Mouse (Mus musculus): Measurements from ENCODE around the gene Gpd2.

Gene Gpd2

DNA sequence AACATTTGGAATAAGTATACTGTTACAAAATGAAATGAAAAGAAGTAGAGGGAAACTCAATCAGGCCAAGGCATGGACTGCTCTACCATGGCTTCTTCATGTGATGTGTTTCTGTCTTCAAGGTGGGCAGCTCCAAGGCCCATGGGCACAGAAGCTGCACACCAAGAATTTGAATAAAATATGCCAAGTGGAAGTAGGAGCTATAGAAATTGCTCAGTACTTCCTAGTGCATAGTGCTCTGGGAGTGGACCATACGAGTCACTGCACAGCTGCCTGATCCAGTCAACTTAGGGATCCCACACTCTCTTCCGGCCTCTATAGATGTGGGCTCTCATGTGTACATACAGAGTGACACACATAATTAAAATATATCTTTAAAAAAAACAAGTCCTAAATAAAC is 147.2 kb downstream of the Gpd2 start:
- no peak for DNase-seq (ENCODE audit: low spot score in 2 of 2)

DNA sequence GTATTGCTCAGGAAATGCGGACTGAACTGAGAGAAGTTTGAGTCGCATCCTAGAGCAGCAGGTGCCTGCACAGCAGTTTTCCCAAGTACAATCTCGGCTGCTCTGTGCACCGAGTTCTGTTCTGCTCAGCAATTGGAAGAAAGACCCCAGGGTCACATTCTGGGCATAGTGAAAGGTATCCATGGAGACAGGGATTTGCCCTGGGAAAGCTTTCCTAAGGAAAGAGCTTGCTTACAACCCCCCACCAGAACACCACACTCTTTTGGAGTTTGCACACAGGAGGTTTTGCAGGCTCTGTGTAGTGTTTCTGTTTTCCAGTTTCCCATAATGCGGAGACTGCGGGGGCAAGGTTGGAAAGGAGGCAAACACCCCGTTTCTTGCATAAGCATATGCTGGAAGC is 150.4 kb downstream of the Gpd2 start:
- no peak for DNase-seq (ENCODE audit: low spot score in 2 of 2)

GRCm38 (mm10) chr2:57395071-57395470 is 157.6 kb downstream of the Gpd2 start:
- no peak for DNase-seq (ENCODE audit: low spot score in 2 of 2)

- no peak for DNase-seq (ENCODE audit: low spot score in 2 of 2)
Observed at GRCm38 (mm10) chr2:57396061-57396460, 158.6 kb downstream of the Gpd2 start.

DNA sequence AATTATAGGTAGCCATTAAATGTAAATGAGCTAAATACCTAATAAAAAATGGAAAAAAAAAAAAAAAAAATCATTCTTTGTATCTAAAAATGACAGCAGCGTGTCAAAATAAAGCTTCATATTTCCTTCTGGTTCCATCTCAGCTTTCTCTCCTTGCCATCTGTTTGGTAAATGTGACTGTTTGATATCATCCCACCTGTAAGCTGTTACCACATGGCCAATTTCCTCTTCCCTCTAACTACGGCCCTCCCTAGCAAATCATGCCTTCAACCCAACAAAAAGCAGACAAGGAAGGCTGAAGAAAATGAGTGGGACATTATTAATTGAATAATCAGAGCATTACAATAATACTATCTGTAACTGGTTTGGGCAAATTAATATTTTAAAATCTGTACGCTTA is 160.3 kb downstream of the Gpd2 start:
- no peak for DNase-seq (ENCODE audit: low spot score in 2 of 2)

DNA sequence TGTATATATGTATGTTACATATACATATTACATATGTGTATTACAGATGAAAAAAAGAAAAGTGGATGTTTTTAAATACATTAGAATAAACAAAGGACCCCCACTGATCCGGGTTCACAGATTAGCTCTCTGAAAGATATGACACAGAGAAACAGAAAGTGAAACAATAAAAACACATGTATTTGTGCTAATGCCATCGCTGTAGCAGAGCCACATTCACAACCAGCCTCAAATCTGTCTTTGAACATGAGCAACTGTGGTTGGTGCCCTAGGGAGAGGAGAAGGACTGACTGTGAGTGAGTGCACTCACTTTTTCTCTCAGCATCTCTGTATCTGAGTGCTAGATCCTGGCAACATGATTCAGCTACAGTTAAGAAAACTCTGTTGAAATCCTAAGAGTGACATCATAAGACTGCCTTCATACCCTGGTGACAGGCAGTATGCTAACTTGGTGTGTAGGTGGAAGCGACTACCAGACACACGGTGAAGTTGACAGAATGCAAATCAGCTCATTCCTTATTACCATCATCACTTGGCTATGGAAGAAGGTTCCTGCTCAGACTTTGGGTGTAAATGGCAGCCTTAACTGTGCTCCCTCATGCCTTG is 170.1 kb downstream of the Gpd2 start:
- DNase-seq (ENCODE audit: low spot score in 2 of 2): no peak

DNA sequence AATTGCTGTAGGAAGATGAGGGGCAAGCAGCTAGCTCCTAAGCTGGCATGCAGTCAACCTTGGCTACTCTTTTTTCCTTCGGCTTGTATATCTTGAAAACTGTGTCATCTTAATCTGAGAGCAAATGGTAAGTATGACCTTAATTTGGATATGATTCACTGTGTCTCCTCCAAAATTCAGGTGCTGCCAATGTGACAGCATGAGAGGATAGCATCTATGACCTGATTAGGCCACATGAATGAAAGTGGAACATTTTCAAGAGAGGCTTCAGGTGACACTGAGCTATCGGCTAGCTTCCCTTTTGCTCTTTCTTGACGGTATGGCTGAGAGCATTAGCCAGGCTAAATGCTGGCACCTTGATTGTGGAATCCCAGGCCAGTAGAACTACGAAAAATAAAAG is 171.0 kb downstream of the Gpd2 start:
- DNase-seq (ENCODE audit: low spot score in 2 of 2): no peak

- DNase-seq (ENCODE audit: low spot score in 2 of 2): no peak
Observed at GRCm38 (mm10) chr2:57411551-57411950, 174.1 kb downstream of the Gpd2 start.

DNA sequence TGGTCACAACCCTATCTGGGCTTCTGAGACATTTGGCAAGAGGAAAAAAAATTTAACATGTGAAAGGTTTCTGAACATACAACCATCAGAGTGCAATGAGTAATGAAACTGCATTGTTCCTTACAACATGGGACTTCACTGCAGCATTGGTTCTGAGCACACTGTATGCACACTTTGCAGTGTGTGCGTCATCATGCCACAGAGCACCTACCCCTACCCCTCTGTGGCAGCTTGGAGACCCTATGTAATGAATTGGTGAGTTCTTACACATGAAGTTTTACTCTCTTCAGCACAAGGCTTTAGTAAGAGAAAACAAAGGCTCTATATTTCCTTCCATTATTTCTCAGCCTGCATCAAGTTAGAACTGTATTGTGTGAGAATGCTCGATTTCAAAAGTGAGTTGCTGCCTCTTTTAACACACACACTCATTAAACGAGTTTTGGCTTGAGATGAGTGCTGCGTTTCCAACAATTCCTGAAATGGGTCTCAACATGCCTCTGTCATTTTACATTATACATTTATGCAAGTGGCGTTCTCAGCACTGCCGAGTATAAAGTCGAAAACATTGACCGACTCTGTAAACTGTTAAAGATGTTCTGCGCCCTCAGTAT is 177.2 kb downstream of the Gpd2 start:
- no peak for DNase-seq (ENCODE audit: low spot score in 2 of 2)

- no peak for DNase-seq (ENCODE audit: low spot score in 2 of 2)
Observed at GRCm38 (mm10) chr2:57416711-57417110, 179.3 kb downstream of the Gpd2 start.

All from frontal cortex, postnatal 14 days (tissue).